Mouse (Mus musculus) intestine, postnatal 0 days (tissue): ENCODE results near the gene Hs3st2. TPM values are rescaled to one million over a fixed set of nuclear protein-coding genes. Genes with fewer than 3 reads are reported as not detected.

Source experiments
- ATAC-seq: fragments of 200-750 bp; cut with Nextera tagmentation; 2 replicates; pipeline ENCODE4 v1.8.0; 2017; ENCODE audit warnings: mild to moderate bottlenecking, moderate TSS enrichment, moderate library complexity
- H3K27ac ChIP-seq: fragments of 300-500 bp; sonication (generic); 2 replicates; pipeline ENCODE4 v1.5.1; 2014; ENCODE audit warnings: mild to moderate bottlenecking, low read depth, low read length, moderate library complexity
- H3K27me3 ChIP-seq: fragments of 300-500 bp; sonication (generic); replicated peaks from 2 replicates; pipeline ENCODE4 v1.6.1; 2014; ENCODE audit warnings: low read length, mixed read lengths; ENCODE audit not compliant: control insufficient read depth, insufficient read depth
- H3K36me3 ChIP-seq: fragments of 300-500 bp; sonication (generic); 2 replicates; pipeline ENCODE4 v1.6.1; 2014; ENCODE audit warnings: mild to moderate bottlenecking, moderate library complexity; ENCODE audit not compliant: control insufficient read depth, insufficient read depth
- H3K4me1 ChIP-seq: fragments of 300-500 bp; sonication (generic); replicated peaks from 2 replicates; pipeline ENCODE4 v1.6.1; 2014; ENCODE audit warnings: antibody characterized with exemption, low read length, mixed read lengths; ENCODE audit not compliant: control insufficient read depth, insufficient read depth
- H3K4me2 ChIP-seq: fragments of 300-500 bp; sonication (generic); replicated peaks from 2 replicates; pipeline ENCODE4 v1.6.1; 2014; ENCODE audit warnings: low read depth, mild to moderate bottlenecking, moderate library complexity
- H3K4me3 ChIP-seq: fragments of 300-500 bp; sonication (generic); 2 replicates; pipeline ENCODE4 v1.5.1; 2014; ENCODE audit warnings: low read depth, low read length
- H3K9ac ChIP-seq: fragments of 300-500 bp; sonication (generic); 2 replicates; pipeline ENCODE4 v1.6.1; 2014; ENCODE audit warnings: mild to moderate bottlenecking, low read depth, low read length
- H3K9me3 ChIP-seq: fragments of 300-500 bp; sonication (generic); 2 replicates; pipeline ENCODE4 v1.6.1; 2016; ENCODE audit warnings: mixed run types; ENCODE audit not compliant: control insufficient read depth
- CTCF ChIP-seq: sonication (generic); IDR thresholded peaks from 2 replicates; pipeline ENCODE4 v1.5.1; 2016; ENCODE audit warnings: low read depth, mild to moderate bottlenecking, control low read depth, antibody characterized with exemption, moderate library complexity
- WGBS: fragments of 180-500 bp; shearing (Covaris S2); extraction: QIAGEN DNeasy Blood & Tissue Kit; methylation state at CpG from one replicate; pipeline ENCODE4 v1.1.7; 2014; 5-methylcytosine and 5-hydroxymethylcytosine counted together
- polyA plus RNA-seq: library from polyadenylated mRNA; unstranded; fragments of >200 nt; fragmentation: Nextera tagmentation; extraction: Ambion mirVana; gene quantifications from 2 replicates; pipeline ENCODE4 v1.2.1, GENCODE M21; 2015

The Hs3st2 gene
- polyA plus RNA-seq, 1 experiment from 2014 or later = 0.85 TPM

- no peaks in the 10 kb centered on the region for H3K9me3 ChIP-seq
- no peak overlapping the region for H3K27ac ChIP-seq
- no peak overlapping the region for H3K9ac ChIP-seq
- H3K4me1 ChIP-seq = no peaks in the 10 kb centered on the region
- no peaks in the 10 kb centered on the region for H3K27me3 ChIP-seq
- H3K36me3 ChIP-seq = no peaks in the 10 kb centered on the region
- no peak for TF ChIP-seq CTCF
- H3K4me3 ChIP-seq = no peak overlapping the region
- no peak overlapping the region for H3K4me2 ChIP-seq
- 48% methylated on average over 3 of the region's 3 CpGs for WGBS
- no peak for ATAC-seq
These were observed 99.9 kb downstream of the Hs3st2 start for GRCm38 (mm10) chr7:121491455-121492005.

- Histone ChIP-seq H3K9ac (no peak overlapping the region), H3K27me3 (no peaks in the 10 kb centered on the region), H3K36me3 (no peaks in the 10 kb centered on the region), H3K27ac (no peak overlapping the region), H3K4me3 (no peak overlapping the region), H3K4me1 (no peaks in the 10 kb centered on the region), H3K9me3 (no peaks in the 10 kb centered on the region), H3K4me2 (no peak overlapping the region)
- WGBS = 89% methylated on average over 17 of the region's 17 CpGs
- no peak for ATAC-seq
- no peak for TF ChIP-seq CTCF
These were observed 108.9 kb downstream of the Hs3st2 start for GRCm38 (mm10) chr7:121500516-121500915.

- Histone ChIP-seq H3K4me2 (no peak overlapping the region), H3K9me3 (no peaks in the 10 kb centered on the region), H3K4me3 (no peak overlapping the region), H3K4me1 (no peaks in the 10 kb centered on the region), H3K27me3 (no peaks in the 10 kb centered on the region), H3K9ac (no peak overlapping the region), H3K27ac (no peak overlapping the region), H3K36me3 (no peaks in the 10 kb centered on the region)
- 78% methylated on average over 10 of the region's 10 CpGs for WGBS
- ATAC-seq = no peak
- TF ChIP-seq CTCF = no peak
These were observed 110.0 kb downstream of the Hs3st2 start for GRCm38 (mm10) chr7:121501666-121502065.

DNA sequence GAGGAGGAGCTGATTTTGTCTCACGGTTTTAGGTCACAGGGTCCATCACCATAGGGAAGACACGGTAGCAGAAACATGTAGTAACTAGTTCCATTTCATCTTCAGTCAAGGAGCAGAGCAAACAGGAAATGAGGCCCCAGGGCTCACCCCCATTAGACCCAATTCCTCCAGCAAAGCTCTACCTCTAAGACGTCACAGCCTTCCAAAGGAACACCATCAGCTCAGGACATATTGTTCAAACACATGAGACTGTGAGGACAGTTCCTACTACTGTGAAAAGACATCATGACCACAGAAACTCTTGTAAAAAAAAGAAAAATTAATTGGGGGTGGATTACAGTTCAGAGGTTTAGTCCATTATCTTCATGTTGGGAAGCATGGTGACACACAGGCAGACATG is 125.1 kb downstream of the Hs3st2 start:
- no peaks in the 10 kb centered on the region for H3K36me3 ChIP-seq
- 76% methylated on average over 3 of the region's 3 CpGs for WGBS
- no peak for ATAC-seq
- H3K27me3 ChIP-seq = no peaks in the 10 kb centered on the region
- TF ChIP-seq CTCF = no peak
- no peaks in the 10 kb centered on the region for H3K4me1 ChIP-seq
- no peak overlapping the region for H3K27ac ChIP-seq
- H3K9me3 ChIP-seq = no peaks in the 10 kb centered on the region
- H3K4me3 ChIP-seq = no peak overlapping the region
- no peak overlapping the region for H3K9ac ChIP-seq
- no peak overlapping the region for H3K4me2 ChIP-seq

GRCm38 (mm10) chr7:121517165-121517591 is 125.5 kb downstream of the Hs3st2 start:
- Histone ChIP-seq H3K4me3 (no peak overlapping the region), H3K4me2 (no peak overlapping the region), H3K9ac (no peak overlapping the region), H3K9me3 (no peaks in the 10 kb centered on the region), H3K4me1 (no peaks in the 10 kb centered on the region), H3K27ac (no peak overlapping the region), H3K36me3 (no peaks in the 10 kb centered on the region), H3K27me3 (no peaks in the 10 kb centered on the region)
- ATAC-seq = no peak
- WGBS = 65% methylated on average over 3 of the region's 3 CpGs
- no peak for TF ChIP-seq CTCF

- Histone ChIP-seq H3K27ac (no peak overlapping the region), H3K4me1 (no peaks in the 10 kb centered on the region), H3K36me3 (no peaks in the 10 kb centered on the region), H3K27me3 (no peaks in the 10 kb centered on the region), H3K9me3 (no peaks in the 10 kb centered on the region), H3K4me3 (no peak overlapping the region), H3K9ac (no peak overlapping the region), H3K4me2 (no peak overlapping the region)
- 87% methylated on average over 3 of the region's 3 CpGs for WGBS
- no peak for TF ChIP-seq CTCF
- no peak for ATAC-seq
These were observed 130.5 kb downstream of the Hs3st2 start for GRCm38 (mm10) chr7:121522125-121522524.

DNA sequence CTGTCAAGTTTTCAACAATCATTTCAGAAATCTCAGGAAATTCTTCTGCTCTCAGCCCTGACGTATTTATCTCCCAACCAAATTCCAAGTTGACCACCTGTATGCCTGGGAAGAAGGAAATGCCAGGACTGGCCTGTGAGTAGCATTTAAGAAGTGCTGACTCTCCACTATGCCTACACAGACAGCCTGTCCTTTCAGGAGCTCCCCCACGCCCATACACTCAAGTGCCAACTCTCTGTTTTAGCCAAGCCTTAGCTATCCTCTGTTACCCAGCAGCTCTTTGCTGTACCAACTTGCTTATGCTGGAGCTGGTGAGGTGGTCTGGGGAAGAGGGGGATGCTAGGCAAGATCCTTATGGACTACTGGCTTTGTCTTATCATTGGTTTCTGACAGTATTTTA is 137.4 kb downstream of the Hs3st2 start:
- H3K4me2 ChIP-seq = no peak overlapping the region
- H3K9ac ChIP-seq = no peak overlapping the region
- no peak for TF ChIP-seq CTCF
- H3K4me1 ChIP-seq = no peaks in the 10 kb centered on the region
- H3K36me3 ChIP-seq = no peaks in the 10 kb centered on the region
- H3K9me3 ChIP-seq = no peaks in the 10 kb centered on the region
- WGBS = 79% methylated on average over 2 of the region's 2 CpGs
- no peak overlapping the region for H3K27ac ChIP-seq
- no peak for ATAC-seq
- no peak overlapping the region for H3K4me3 ChIP-seq
- H3K27me3 ChIP-seq = no peaks in the 10 kb centered on the region
